ENCODE assay signal across 8 mouse cellular contexts in genomic region chr1:17980604-17981003, GRCm38 (mm10).
A peak's percentile ranks its signal among the peaks of the same experiment; 100 is the strongest.
DNase-seq lines count a peak whose midpoint lies in the region; ATAC-seq lines count a peak whose summit lies in the region.

No protein-coding gene starts in this region.

- 13% methylated on average over 3 of the region's 3 CpGs for WGBS in kidney, embryonic 14.5 days
- WGBS in neural tube, embryonic 12.5 days, result 21% methylated on average over 3 of the region's 3 CpGs

- no peak overlapping the region for H3K9ac ChIP-seq in kidney, embryonic 14.5 days (ENCODE audit: low read depth, low read length)
- H3K9ac ChIP-seq in neural tube, embryonic 12.5 days, result no peak overlapping the region

- no peak overlapping the region for H3K4me3 ChIP-seq in kidney, embryonic 14.5 days (ENCODE audit: low read length)
- H3K4me3 ChIP-seq in neural tube, embryonic 12.5 days, result no peak overlapping the region

- no peaks in the 10 kb centered on the region for H3K27me3 ChIP-seq in kidney, embryonic 14.5 days (ENCODE audit: control insufficient read depth, insufficient read depth, low read length)
- no peaks in the 10 kb centered on the region for H3K27me3 ChIP-seq in neural tube, embryonic 12.5 days (replicated peaks)

- DNase-seq in kidney, adult 18-20 months, result peak; percentile 4
- DNase-seq in NIH3T3 (ENCODE audit: low read depth), result peak; percentile 71
- DNase-seq in fibroblast of lung, adult 2 months (ENCODE audit: low read depth), result peak; percentile 31
- peak; percentile 11 to 75 for DNase-seq in layer of hippocampus, adult 18-20 months (ENCODE audit: low spot score in 2 of 2)
- no peak for DNase-seq in urinary bladder, adult 2 months (ENCODE audit: low spot score)

- H3K9me3 ChIP-seq in kidney, embryonic 14.5 days (ENCODE audit: control insufficient read depth, low read length), result no peaks in the 10 kb centered on the region
- H3K9me3 ChIP-seq in neural tube, embryonic 12.5 days, result no peaks in the 10 kb centered on the region

- no peaks in the 10 kb centered on the region for H3K4me1 ChIP-seq in kidney, embryonic 14.5 days (ENCODE audit: control insufficient read depth, insufficient read depth, low read length)
- no peaks in the 10 kb centered on the region for H3K4me1 ChIP-seq in neural tube, embryonic 12.5 days

- no peak overlapping the region for H3K27ac ChIP-seq in kidney, embryonic 14.5 days (ENCODE audit: low read depth, low read length)
- H3K27ac ChIP-seq in neural tube, embryonic 12.5 days, result no peak overlapping the region

- no peak overlapping the region for H3K4me2 ChIP-seq in kidney, embryonic 14.5 days (replicated peaks; ENCODE audit: low read depth, low read length)
- H3K4me2 ChIP-seq in neural tube, embryonic 12.5 days (replicated peaks), result no peak overlapping the region

- H3K36me3 ChIP-seq in kidney, embryonic 14.5 days (ENCODE audit: control insufficient read depth, insufficient read depth, low read length), result no peaks in the 10 kb centered on the region
- H3K36me3 ChIP-seq in neural tube, embryonic 12.5 days, result no peaks in the 10 kb centered on the region

- ATAC-seq in kidney, embryonic 14.5 days (ENCODE audit: low FRiP score, low TSS enrichment), result no peak
- ATAC-seq in neural tube, embryonic 12.5 days (ENCODE audit: low FRiP score, low read depth), result 0 out of 2 replicates have a peak, but pooled peaks have one; percentile 65
- ATAC-seq in megakaryocyte-erythroid progenitor cell, adult 5-6 weeks (replicated peaks; ENCODE audit: low FRiP score, low TSS enrichment, poor library complexity, severe bottlenecking), result no peak
